Mouse (Mus musculus): ENCODE data around the gene Rhbdd1.

Rhbdd1 gene

GRCm38 (mm10) chr1:82289990-82290681 is 26.1 kb upstream of the Rhbdd1 start:
- in situ Hi-C loops (cut with MboI; ENCODE audit: low pct_unique_long_range_greater_than_20kb in 1 of 2, low sequenced_read_pairs in 2 of 2, unreplicated experiment in 1 of 2), result no loop called here

- in situ Hi-C loops (cut with MboI; ENCODE audit: low pct_unique_long_range_greater_than_20kb in 1 of 2, low sequenced_read_pairs in 2 of 2, unreplicated experiment in 1 of 2), result no loop called here
These were observed 25.5 kb upstream of the Rhbdd1 start for GRCm38 (mm10) chr1:82290723-82291150.

GRCm38 (mm10) chr1:82291151-82291797 is 25.0 kb upstream of the Rhbdd1 start, which contains the start of gene Irs1:
Gene Irs1, minus strand, starts transcription at chr1:82291416.
- in situ Hi-C loops (cut with MboI; ENCODE audit: low pct_unique_long_range_greater_than_20kb in 1 of 2, low sequenced_read_pairs in 2 of 2, unreplicated experiment in 1 of 2), result no loop called here

- in situ Hi-C loops (cut with MboI; ENCODE audit: low pct_unique_long_range_greater_than_20kb in 1 of 2, low sequenced_read_pairs in 2 of 2, unreplicated experiment in 1 of 2), result no loop called here
These were observed 24.1 kb upstream of the Rhbdd1 start for GRCm38 (mm10) chr1:82291930-82292712.

GRCm38 (mm10) chr1:82292771-82293170 is 23.5 kb upstream of the Rhbdd1 start:
- in situ Hi-C loops (cut with MboI; ENCODE audit: low pct_unique_long_range_greater_than_20kb in 1 of 2, low sequenced_read_pairs in 2 of 2, unreplicated experiment in 1 of 2), result no loop called here

GRCm38 (mm10) chr1:82294102-82294501 is 22.1 kb upstream of the Rhbdd1 start:
- in situ Hi-C loops (cut with MboI; ENCODE audit: low pct_unique_long_range_greater_than_20kb in 1 of 2, low sequenced_read_pairs in 2 of 2, unreplicated experiment in 1 of 2), result no loop called here

- in situ Hi-C loops (cut with MboI; ENCODE audit: low pct_unique_long_range_greater_than_20kb in 1 of 2, low sequenced_read_pairs in 2 of 2, unreplicated experiment in 1 of 2), result no loop called here
These were observed 17.7 kb upstream of the Rhbdd1 start for GRCm38 (mm10) chr1:82298586-82298985.

- in situ Hi-C loops (cut with MboI; ENCODE audit: low pct_unique_long_range_greater_than_20kb in 1 of 2, low sequenced_read_pairs in 2 of 2, unreplicated experiment in 1 of 2), result no loop called here
These were observed 11.8 kb upstream of the Rhbdd1 start for GRCm38 (mm10) chr1:82304483-82304882.

GRCm38 (mm10) chr1:82316746-82317126 is 484 bp downstream of the Rhbdd1 start:
- in situ Hi-C loops (cut with MboI; ENCODE audit: low pct_unique_long_range_greater_than_20kb in 1 of 2, low sequenced_read_pairs in 2 of 2, unreplicated experiment in 1 of 2), result no loop called here

GRCm38 (mm10) chr1:82320456-82320855 is 4.2 kb downstream of the Rhbdd1 start:
- in situ Hi-C loops (cut with MboI; ENCODE audit: low pct_unique_long_range_greater_than_20kb in 1 of 2, low sequenced_read_pairs in 2 of 2, unreplicated experiment in 1 of 2), result no loop called here

- in situ Hi-C loops (cut with MboI; ENCODE audit: low pct_unique_long_range_greater_than_20kb in 1 of 2, low sequenced_read_pairs in 2 of 2, unreplicated experiment in 1 of 2), result no loop called here
These were observed 4.6 kb downstream of the Rhbdd1 start for GRCm38 (mm10) chr1:82320864-82321263.

GRCm38 (mm10) chr1:82321441-82321840 is 5.2 kb downstream of the Rhbdd1 start:
- in situ Hi-C loops (cut with MboI; ENCODE audit: low pct_unique_long_range_greater_than_20kb in 1 of 2, low sequenced_read_pairs in 2 of 2, unreplicated experiment in 1 of 2), result no loop called here

GRCm38 (mm10) chr1:82324131-82324785 is 8.0 kb downstream of the Rhbdd1 start:
- in situ Hi-C loops (cut with MboI; ENCODE audit: low pct_unique_long_range_greater_than_20kb in 1 of 2, low sequenced_read_pairs in 2 of 2, unreplicated experiment in 1 of 2), result no loop called here

GRCm38 (mm10) chr1:82326120-82326519 is 9.9 kb downstream of the Rhbdd1 start:
- in situ Hi-C loops (cut with MboI; ENCODE audit: low pct_unique_long_range_greater_than_20kb in 1 of 2, low sequenced_read_pairs in 2 of 2, unreplicated experiment in 1 of 2), result no loop called here

- in situ Hi-C loops (cut with MboI; ENCODE audit: low pct_unique_long_range_greater_than_20kb in 1 of 2, low sequenced_read_pairs in 2 of 2, unreplicated experiment in 1 of 2), result no loop called here
These were observed 12.0 kb downstream of the Rhbdd1 start for GRCm38 (mm10) chr1:82328033-82328775.

- in situ Hi-C loops (cut with MboI; ENCODE audit: low pct_unique_long_range_greater_than_20kb in 1 of 2, low sequenced_read_pairs in 2 of 2, unreplicated experiment in 1 of 2), result no loop called here
These were observed 13.1 kb downstream of the Rhbdd1 start for GRCm38 (mm10) chr1:82329237-82329953.

- in situ Hi-C loops (cut with MboI; ENCODE audit: low pct_unique_long_range_greater_than_20kb in 1 of 2, low sequenced_read_pairs in 2 of 2, unreplicated experiment in 1 of 2), result no loop called here
These were observed 13.6 kb downstream of the Rhbdd1 start for GRCm38 (mm10) chr1:82329954-82330247.

- in situ Hi-C loops (cut with MboI; ENCODE audit: low pct_unique_long_range_greater_than_20kb in 1 of 2, low sequenced_read_pairs in 2 of 2, unreplicated experiment in 1 of 2), result no loop called here
These were observed 18.3 kb downstream of the Rhbdd1 start for GRCm38 (mm10) chr1:82334506-82334905.
